Mouse (Mus musculus): ENCODE measurements around the gene Cpz. TPM values are rescaled to one million over a fixed set of nuclear protein-coding genes. Genes with fewer than 3 reads are reported as not detected.

The Cpz gene
- polyA plus RNA-seq, 1 experiment from 2014 or later, result 4.4 TPM

GRCm38 (mm10) chr5:35470885-35471528 is 54.5 kb downstream of the Cpz start:
- H3K9me3 ChIP-seq (ENCODE audit: control insufficient read depth), result no peaks in the 10 kb centered on the region
- no peaks in the 10 kb centered on the region for H3K27me3 ChIP-seq (replicated peaks; ENCODE audit: control insufficient read depth, insufficient read depth, low read length)
- no peak overlapping the region for H3K4me2 ChIP-seq (replicated peaks; ENCODE audit: low read depth)
- no peak overlapping the region for H3K4me3 ChIP-seq (ENCODE audit: low read depth, low read length)
- no peak for ATAC-seq
- no peaks in the 10 kb centered on the region for H3K4me1 ChIP-seq (replicated peaks; ENCODE audit: control insufficient read depth, insufficient read depth, low read length)
- no peak overlapping the region for H3K9ac ChIP-seq (ENCODE audit: low read depth, low read length)
- no peak overlapping the region for H3K27ac ChIP-seq (ENCODE audit: low read depth, low read length)
- TF ChIP-seq CTCF (IDR thresholded peaks at IDR 0.05; ENCODE audit: low read depth), result no peak
- no peaks in the 10 kb centered on the region for H3K36me3 ChIP-seq (ENCODE audit: control insufficient read depth, insufficient read depth)
- WGBS, result 16% methylated on average over 7 of the region's 7 CpGs

GRCm38 (mm10) chr5:35465966-35466635 is 59.4 kb downstream of the Cpz start:
- H3K9me3 ChIP-seq (ENCODE audit: control insufficient read depth), result no peaks in the 10 kb centered on the region
- no peak overlapping the region for H3K9ac ChIP-seq (ENCODE audit: low read depth, low read length)
- no peaks in the 10 kb centered on the region for H3K27me3 ChIP-seq (replicated peaks; ENCODE audit: control insufficient read depth, insufficient read depth, low read length)
- ATAC-seq, result no peak
- no peaks in the 10 kb centered on the region for H3K36me3 ChIP-seq (ENCODE audit: control insufficient read depth, insufficient read depth)
- H3K4me3 ChIP-seq (ENCODE audit: low read depth, low read length), result no peak overlapping the region
- H3K27ac ChIP-seq (ENCODE audit: low read depth, low read length), result no peak overlapping the region
- no peak for TF ChIP-seq CTCF (IDR thresholded peaks at IDR 0.05; ENCODE audit: low read depth)
- WGBS, result 39% methylated on average over 21 of the region's 21 CpGs
- no peaks in the 10 kb centered on the region for H3K4me1 ChIP-seq (replicated peaks; ENCODE audit: control insufficient read depth, insufficient read depth, low read length)
- H3K4me2 ChIP-seq (replicated peaks; ENCODE audit: low read depth), result no peak overlapping the region

GRCm38 (mm10) chr5:35462081-35462480 is 63.4 kb downstream of the Cpz start:
- WGBS, result 54% methylated on average over 8 of the region's 8 CpGs
- Histone ChIP-seq H3K36me3 (ENCODE audit: control insufficient read depth, insufficient read depth) (no peaks in the 10 kb centered on the region), H3K4me2 (replicated peaks; ENCODE audit: low read depth) (no peak overlapping the region), H3K27me3 (replicated peaks; ENCODE audit: control insufficient read depth, insufficient read depth, low read length) (no peaks in the 10 kb centered on the region), H3K4me3 (ENCODE audit: low read depth, low read length) (no peak overlapping the region), H3K9me3 (ENCODE audit: control insufficient read depth) (no peaks in the 10 kb centered on the region), H3K27ac (ENCODE audit: low read depth, low read length) (no peak overlapping the region), H3K9ac (ENCODE audit: low read depth, low read length) (no peak overlapping the region), H3K4me1 (replicated peaks; ENCODE audit: control insufficient read depth, insufficient read depth, low read length) (no peaks in the 10 kb centered on the region)
- no peak for TF ChIP-seq CTCF (IDR thresholded peaks at IDR 0.05; ENCODE audit: low read depth)
- ATAC-seq, result no peak

- H3K9ac ChIP-seq (ENCODE audit: low read depth, low read length), result no peak overlapping the region
- H3K4me3 ChIP-seq (ENCODE audit: low read depth, low read length), result no peak overlapping the region
- no peaks in the 10 kb centered on the region for H3K36me3 ChIP-seq (ENCODE audit: control insufficient read depth, insufficient read depth)
- no peaks in the 10 kb centered on the region for H3K4me1 ChIP-seq (replicated peaks; ENCODE audit: control insufficient read depth, insufficient read depth, low read length)
- H3K27me3 ChIP-seq (replicated peaks; ENCODE audit: control insufficient read depth, insufficient read depth, low read length), result no peaks in the 10 kb centered on the region
- no peak overlapping the region for H3K27ac ChIP-seq (ENCODE audit: low read depth, low read length)
- no peak overlapping the region for H3K4me2 ChIP-seq (replicated peaks; ENCODE audit: low read depth)
- whole genome bisulfite sequencing, result 74% methylated on average over 4 of the region's 4 CpGs
- no peak for ATAC-seq
- TF ChIP-seq CTCF (IDR thresholded peaks at IDR 0.05; ENCODE audit: low read depth), result peak; percentile 33
- H3K9me3 ChIP-seq (ENCODE audit: control insufficient read depth), result no peaks in the 10 kb centered on the region
Observed at GRCm38 (mm10) chr5:35459760-35460159, 65.7 kb downstream of the Cpz start.

GRCm38 (mm10) chr5:35458267-35458666 is 67.2 kb downstream of the Cpz start:
- Histone ChIP-seq H3K9me3 (ENCODE audit: control insufficient read depth) (no peaks in the 10 kb centered on the region), H3K4me1 (replicated peaks; ENCODE audit: control insufficient read depth, insufficient read depth, low read length) (no peaks in the 10 kb centered on the region), H3K4me3 (ENCODE audit: low read depth, low read length) (no peak overlapping the region), H3K9ac (ENCODE audit: low read depth, low read length) (no peak overlapping the region), H3K4me2 (replicated peaks; ENCODE audit: low read depth) (no peak overlapping the region), H3K27me3 (replicated peaks; ENCODE audit: control insufficient read depth, insufficient read depth, low read length) (no peaks in the 10 kb centered on the region), H3K36me3 (ENCODE audit: control insufficient read depth, insufficient read depth) (no peaks in the 10 kb centered on the region), H3K27ac (ENCODE audit: low read depth, low read length) (no peak overlapping the region)
- no peak for ATAC-seq
- 56% methylated on average over 3 of the region's 3 CpGs for WGBS
- TF ChIP-seq CTCF (IDR thresholded peaks at IDR 0.05; ENCODE audit: low read depth), result no peak

- H3K27ac ChIP-seq (ENCODE audit: low read depth, low read length), result no peak overlapping the region
- no peaks in the 10 kb centered on the region for H3K27me3 ChIP-seq (replicated peaks; ENCODE audit: control insufficient read depth, insufficient read depth, low read length)
- H3K4me2 ChIP-seq (replicated peaks; ENCODE audit: low read depth), result no peak overlapping the region
- 80% methylated on average over 7 of the region's 7 CpGs for WGBS
- no peak for TF ChIP-seq CTCF (IDR thresholded peaks at IDR 0.05; ENCODE audit: low read depth)
- no peak overlapping the region for H3K4me3 ChIP-seq (ENCODE audit: low read depth, low read length)
- no peaks in the 10 kb centered on the region for H3K4me1 ChIP-seq (replicated peaks; ENCODE audit: control insufficient read depth, insufficient read depth, low read length)
- H3K36me3 ChIP-seq (ENCODE audit: control insufficient read depth, insufficient read depth), result no peaks in the 10 kb centered on the region
- ATAC-seq, result no peak
- H3K9me3 ChIP-seq (ENCODE audit: control insufficient read depth), result no peaks in the 10 kb centered on the region
- H3K9ac ChIP-seq (ENCODE audit: low read depth, low read length), result no peak overlapping the region
Observed at GRCm38 (mm10) chr5:35457364-35457763, 68.1 kb downstream of the Cpz start.
